Mouse (Mus musculus): ENCODE measurements at regions not wholly inside any gene's neighbourhood (a gene's known extent, or its start where the extent isn't known, plus 50 kb on each side); places are given as distances from the start of the nearest gene placed in this dataset.

DNA sequence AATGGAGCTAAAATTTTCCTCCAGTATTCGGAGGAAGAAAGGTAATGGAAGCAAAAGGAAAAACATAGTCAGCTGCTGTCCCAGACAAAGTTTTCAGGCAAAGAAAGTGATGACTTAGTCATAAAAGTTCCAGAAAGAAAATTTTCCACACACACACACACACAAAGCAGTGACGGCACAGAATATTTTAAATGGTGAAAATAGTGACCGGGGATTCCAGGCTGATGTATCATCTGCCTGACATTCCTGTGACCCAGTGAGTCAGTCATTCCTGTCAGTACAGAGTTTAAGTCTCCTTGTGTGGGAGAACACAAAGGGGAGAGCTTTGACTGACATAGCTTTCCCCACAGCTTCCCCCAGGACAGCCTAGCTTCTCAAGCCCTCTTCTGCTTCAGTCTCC is 107.9 kb downstream of the Atp6ap1l start:
- no peak overlapping the region for H3K9ac ChIP-seq (replicated peaks; ENCODE audit: low read length)
- H3K27me3 ChIP-seq (ENCODE audit: control insufficient read depth, insufficient read depth, low read length), result no peaks in the 10 kb centered on the region
- H3K36me3 ChIP-seq (ENCODE audit: control insufficient read depth, insufficient read depth, low read length), result no peaks in the 10 kb centered on the region
- no peak for ATAC-seq (ENCODE audit: low FRiP score, low TSS enrichment)
- no peak overlapping the region for H3K4me2 ChIP-seq (ENCODE audit: low read length)
- DNase-seq, result no peak
- no peak overlapping the region for H3K4me3 ChIP-seq (replicated peaks; ENCODE audit: low read depth, low read length)
- WGBS, result 79% methylated on average over 3 of the region's 3 CpGs
- no peak overlapping the region for H3K27ac ChIP-seq (replicated peaks; ENCODE audit: low read depth, low read length)
- no peaks in the 10 kb centered on the region for H3K9me3 ChIP-seq (ENCODE audit: control insufficient read depth, low read length)
- no peaks in the 10 kb centered on the region for H3K4me1 ChIP-seq (ENCODE audit: control insufficient read depth, insufficient read depth, low read length)

DNA sequence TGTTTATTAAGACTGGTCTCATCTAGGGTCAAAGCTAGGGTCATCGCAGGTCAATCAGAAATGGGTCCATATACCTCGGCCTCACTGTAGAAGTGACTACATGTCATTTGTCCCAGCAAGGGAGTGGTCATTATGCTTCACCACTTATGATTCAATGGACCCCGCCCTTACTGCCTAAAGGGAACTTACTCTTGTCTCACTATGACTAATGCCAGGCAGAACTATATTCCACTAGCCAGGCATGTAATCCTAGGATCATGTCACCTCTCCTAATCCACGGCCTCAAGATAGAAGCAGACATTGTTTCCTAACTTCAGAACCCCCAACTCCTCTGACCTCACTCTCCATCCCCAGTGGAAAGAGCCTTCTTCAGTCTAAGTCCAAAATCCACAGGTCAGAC is 108.3 kb downstream of the Atp6ap1l start:
- Histone ChIP-seq H3K9ac (replicated peaks; ENCODE audit: low read length) (no peak overlapping the region), H3K4me3 (replicated peaks; ENCODE audit: low read depth, low read length) (no peak overlapping the region), H3K4me1 (ENCODE audit: control insufficient read depth, insufficient read depth, low read length) (no peaks in the 10 kb centered on the region), H3K36me3 (ENCODE audit: control insufficient read depth, insufficient read depth, low read length) (no peaks in the 10 kb centered on the region), H3K4me2 (ENCODE audit: low read length) (no peak overlapping the region), H3K27me3 (ENCODE audit: control insufficient read depth, insufficient read depth, low read length) (no peaks in the 10 kb centered on the region), H3K9me3 (ENCODE audit: control insufficient read depth, low read length) (no peaks in the 10 kb centered on the region), H3K27ac (replicated peaks; ENCODE audit: low read depth, low read length) (no peak overlapping the region)
- DNase-seq, result no peak
- ATAC-seq (ENCODE audit: low FRiP score, low TSS enrichment), result no peak
- WGBS, result 91% methylated on average over 4 of the region's 4 CpGs

DNA sequence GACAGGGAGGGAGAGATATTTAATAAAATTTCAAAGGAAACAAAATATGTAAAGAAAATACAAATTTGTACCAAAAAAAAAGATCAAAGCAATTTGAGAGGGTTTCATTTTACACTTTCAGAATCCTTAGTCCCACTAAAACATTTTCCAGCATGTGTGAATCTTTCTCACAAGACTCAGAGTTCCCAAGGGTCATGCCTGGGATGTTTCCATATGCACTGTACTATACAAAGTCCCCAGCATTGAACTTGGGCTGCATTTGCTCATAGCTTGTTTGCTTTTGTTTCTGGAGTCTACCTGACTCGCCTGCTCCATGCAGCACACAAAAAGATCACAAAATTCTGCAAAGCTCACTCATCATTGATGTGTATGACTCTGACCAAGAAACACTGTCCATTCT is 122.7 kb downstream of the Atp6ap1l start:
- no peak for DNase-seq
- 89% methylated on average over 1 of the region's 1 CpGs for WGBS

DNA sequence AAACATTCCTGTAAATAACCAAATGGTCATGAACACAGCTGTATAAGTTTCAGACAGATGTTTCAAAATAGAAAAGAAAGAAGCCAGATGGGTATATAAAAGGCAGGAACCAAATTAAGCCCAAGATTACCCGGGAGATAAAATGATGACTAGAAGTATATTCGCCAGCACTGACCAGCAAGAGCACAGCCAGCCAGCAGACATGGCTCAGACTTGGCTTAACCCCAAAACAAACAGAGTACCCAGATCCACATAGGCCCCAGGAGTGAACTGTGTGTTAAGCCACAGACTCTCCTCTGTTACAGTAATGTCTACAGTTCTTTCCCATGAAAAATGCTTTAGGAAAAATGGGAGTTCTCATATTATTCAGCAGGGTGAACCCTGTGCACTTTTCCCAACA is 123.2 kb downstream of the Atp6ap1l start:
- no peak overlapping the region for H3K4me2 ChIP-seq (ENCODE audit: low read length)
- no peaks in the 10 kb centered on the region for H3K27me3 ChIP-seq (ENCODE audit: control insufficient read depth, insufficient read depth, low read length)
- ATAC-seq (ENCODE audit: low FRiP score, low TSS enrichment) (no peak), DNase-seq (peak; percentile 9)
- no peaks in the 10 kb centered on the region for H3K36me3 ChIP-seq (ENCODE audit: control insufficient read depth, insufficient read depth, low read length)
- H3K4me1 ChIP-seq (ENCODE audit: control insufficient read depth, insufficient read depth, low read length), result no peaks in the 10 kb centered on the region
- no peak overlapping the region for H3K4me3 ChIP-seq (replicated peaks; ENCODE audit: low read depth, low read length)
- 91% methylated on average over 2 of the region's 2 CpGs for WGBS
- no peak overlapping the region for H3K9ac ChIP-seq (replicated peaks; ENCODE audit: low read length)
- H3K27ac ChIP-seq (replicated peaks; ENCODE audit: low read depth, low read length), result no peak overlapping the region
- no peaks in the 10 kb centered on the region for H3K9me3 ChIP-seq (ENCODE audit: control insufficient read depth, low read length)

More for the DNA sequence above, 122.7 kb downstream of the Atp6ap1l start:
- H3K27ac ChIP-seq (replicated peaks; ENCODE audit: low read depth, low read length), result no peak overlapping the region
- no peak overlapping the region for H3K4me2 ChIP-seq (ENCODE audit: low read length)
- no peak overlapping the region for H3K4me3 ChIP-seq (replicated peaks; ENCODE audit: low read depth, low read length)
- H3K4me1 ChIP-seq (ENCODE audit: control insufficient read depth, insufficient read depth, low read length), result no peaks in the 10 kb centered on the region
- H3K9ac ChIP-seq (replicated peaks; ENCODE audit: low read length), result no peak overlapping the region
- H3K36me3 ChIP-seq (ENCODE audit: control insufficient read depth, insufficient read depth, low read length), result no peaks in the 10 kb centered on the region
- H3K27me3 ChIP-seq (ENCODE audit: control insufficient read depth, insufficient read depth, low read length), result no peaks in the 10 kb centered on the region
- H3K9me3 ChIP-seq (ENCODE audit: control insufficient read depth, low read length), result no peaks in the 10 kb centered on the region
- no peak for ATAC-seq (ENCODE audit: low FRiP score, low TSS enrichment)

DNA sequence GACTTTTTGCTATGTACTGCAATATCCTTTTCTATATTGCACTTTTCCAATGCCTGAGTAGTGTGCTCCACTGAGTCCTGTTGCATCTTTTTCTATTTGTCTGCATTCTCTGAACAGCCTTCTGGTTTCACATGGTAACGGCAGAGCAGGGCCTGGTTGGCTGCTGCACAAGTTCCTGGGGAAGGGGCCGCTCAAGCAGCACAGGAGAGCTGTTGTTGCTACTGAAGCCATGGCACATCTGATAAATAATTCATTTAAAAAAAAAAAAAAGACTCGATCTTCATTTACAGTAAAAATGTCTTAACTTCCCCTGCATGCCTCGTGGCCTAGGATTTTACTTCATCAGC is 127.2 kb downstream of the Atp6ap1l start:
- Histone ChIP-seq H3K4me2 (ENCODE audit: low read length) (no peak overlapping the region), H3K27me3 (ENCODE audit: control insufficient read depth, insufficient read depth, low read length) (no peaks in the 10 kb centered on the region), H3K36me3 (ENCODE audit: control insufficient read depth, insufficient read depth, low read length) (no peaks in the 10 kb centered on the region), H3K27ac (replicated peaks; ENCODE audit: low read depth, low read length) (no peak overlapping the region), H3K9ac (replicated peaks; ENCODE audit: low read length) (no peak overlapping the region), H3K9me3 (ENCODE audit: control insufficient read depth, low read length) (no peaks in the 10 kb centered on the region), H3K4me1 (ENCODE audit: control insufficient read depth, insufficient read depth, low read length) (no peaks in the 10 kb centered on the region), H3K4me3 (replicated peaks; ENCODE audit: low read depth, low read length) (no peak overlapping the region)
- ATAC-seq (ENCODE audit: low FRiP score, low TSS enrichment) (peak; percentile 49; the same call in 1 of the 2 replicates), DNase-seq (peak; percentile 31)
- 54% methylated on average over 4 of the region's 4 CpGs for WGBS

DNA sequence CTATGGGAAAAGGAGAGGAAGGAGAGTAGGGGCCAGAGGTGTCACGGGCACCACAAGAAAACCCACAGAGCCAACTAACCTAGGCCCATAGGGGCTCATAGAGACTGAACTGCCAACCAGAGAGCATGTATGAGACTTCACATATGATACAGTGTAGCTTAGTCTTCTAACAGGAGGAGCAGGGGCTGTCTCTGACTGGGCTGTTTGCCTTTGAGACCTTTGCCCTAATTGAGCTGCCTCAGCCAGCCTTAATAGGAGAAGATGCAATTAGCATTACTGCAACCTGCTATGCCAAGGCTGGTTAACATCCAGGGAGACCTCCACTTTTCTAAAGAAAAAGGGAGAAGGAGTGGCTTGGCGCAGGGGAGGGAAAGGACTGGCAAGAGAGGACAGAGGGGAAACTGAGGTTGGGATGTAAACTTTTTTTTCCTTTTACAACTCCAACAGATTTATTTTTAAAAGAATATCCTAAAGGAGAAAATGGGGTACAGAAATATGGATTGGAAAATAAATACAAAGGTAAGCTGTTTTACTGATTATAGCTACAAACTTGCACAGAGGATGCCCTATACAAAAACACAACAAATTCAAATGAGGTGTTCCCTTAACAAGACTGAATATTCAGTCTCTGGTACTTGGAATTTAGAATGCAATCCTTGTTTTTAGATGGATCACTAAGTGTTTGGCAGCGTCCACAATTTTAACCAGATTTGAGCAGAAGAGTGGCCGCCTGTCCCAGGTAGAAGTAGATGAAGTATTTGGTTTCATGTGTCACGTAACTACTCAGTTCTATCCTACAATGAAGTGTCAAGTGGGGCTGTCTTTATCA is 127.8 kb downstream of the Atp6ap1l start:
- no peak overlapping the region for H3K9ac ChIP-seq (replicated peaks; ENCODE audit: low read length)
- no peaks in the 10 kb centered on the region for H3K9me3 ChIP-seq (ENCODE audit: control insufficient read depth, low read length)
- peak; percentile 4; the same call in 1 of the 2 replicates for ATAC-seq (ENCODE audit: low FRiP score, low TSS enrichment)
- H3K4me2 ChIP-seq (ENCODE audit: low read length), result no peak overlapping the region
- no peaks in the 10 kb centered on the region for H3K36me3 ChIP-seq (ENCODE audit: control insufficient read depth, insufficient read depth, low read length)
- no peak overlapping the region for H3K27ac ChIP-seq (replicated peaks; ENCODE audit: low read depth, low read length)
- no peaks in the 10 kb centered on the region for H3K4me1 ChIP-seq (ENCODE audit: control insufficient read depth, insufficient read depth, low read length)
- no peaks in the 10 kb centered on the region for H3K27me3 ChIP-seq (ENCODE audit: control insufficient read depth, insufficient read depth, low read length)
- no peak for DNase-seq
- WGBS, result 89% methylated on average over 5 of the region's 5 CpGs
- no peak overlapping the region for H3K4me3 ChIP-seq (replicated peaks; ENCODE audit: low read depth, low read length)

DNA sequence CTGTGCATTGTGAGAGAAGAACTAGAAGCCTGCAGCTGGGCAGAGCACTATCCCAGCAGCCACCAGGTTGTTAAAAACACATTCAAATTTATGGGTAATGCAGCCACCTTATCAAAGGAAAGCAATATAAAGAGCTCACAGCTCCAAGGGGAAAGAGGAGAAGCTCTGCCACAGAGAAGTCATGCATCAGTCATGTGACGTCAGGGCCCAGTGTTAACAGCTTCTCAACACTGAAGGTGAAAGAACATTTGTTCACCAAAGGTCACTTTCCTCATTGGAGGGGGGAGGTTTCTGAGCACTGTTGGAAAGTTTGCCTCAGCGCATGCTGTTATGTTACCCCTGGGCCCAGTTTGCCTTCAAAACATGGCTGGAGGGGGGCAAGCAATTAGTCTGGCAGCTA is 143.0 kb downstream of the Atp6ap1l start:
- Histone ChIP-seq H3K9me3 (ENCODE audit: control insufficient read depth, low read length) (no peaks in the 10 kb centered on the region), H3K27me3 (ENCODE audit: control insufficient read depth, insufficient read depth, low read length) (no peaks in the 10 kb centered on the region), H3K36me3 (ENCODE audit: control insufficient read depth, insufficient read depth, low read length) (no peaks in the 10 kb centered on the region), H3K27ac (replicated peaks; ENCODE audit: low read depth, low read length) (no peak overlapping the region), H3K4me2 (ENCODE audit: low read length) (no peak overlapping the region), H3K4me3 (replicated peaks; ENCODE audit: low read depth, low read length) (no peak overlapping the region), H3K9ac (replicated peaks; ENCODE audit: low read length) (no peak overlapping the region), H3K4me1 (ENCODE audit: control insufficient read depth, insufficient read depth, low read length) (no peaks in the 10 kb centered on the region)
- ATAC-seq (ENCODE audit: low FRiP score, low TSS enrichment), result no peak
- 89% methylated on average over 2 of the region's 2 CpGs for WGBS
- no peak for DNase-seq

DNA sequence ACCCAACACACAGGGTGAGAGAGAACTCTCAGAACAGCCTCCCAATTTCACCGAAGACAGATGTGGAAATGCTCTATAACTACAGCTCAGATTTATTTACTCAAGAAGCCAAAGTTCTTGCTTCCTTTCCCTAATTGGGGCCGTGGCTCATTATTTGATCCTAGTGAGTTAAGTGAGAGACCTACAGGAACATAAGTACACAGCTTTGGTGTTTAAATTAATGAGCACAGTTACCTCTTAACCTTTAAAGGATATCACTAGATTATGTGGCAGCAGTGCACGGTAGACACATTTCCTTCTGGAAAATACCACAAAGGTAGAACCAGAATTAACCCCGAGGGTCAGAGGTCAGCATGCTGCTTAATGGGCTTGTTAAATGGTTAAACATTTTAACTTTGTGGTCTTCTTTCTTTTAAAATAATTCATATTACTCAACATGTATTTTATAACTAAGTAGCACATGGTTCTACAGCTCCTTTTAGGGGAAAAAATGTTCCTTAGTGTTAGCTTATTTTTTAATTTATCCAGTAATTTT is 144.6 kb downstream of the Atp6ap1l start:
- Histone ChIP-seq H3K4me2 (ENCODE audit: low read length) (no peak overlapping the region), H3K4me1 (ENCODE audit: control insufficient read depth, insufficient read depth, low read length) (no peaks in the 10 kb centered on the region), H3K27ac (replicated peaks; ENCODE audit: low read depth, low read length) (no peak overlapping the region), H3K9me3 (ENCODE audit: control insufficient read depth, low read length) (no peaks in the 10 kb centered on the region), H3K27me3 (ENCODE audit: control insufficient read depth, insufficient read depth, low read length) (no peaks in the 10 kb centered on the region), H3K36me3 (ENCODE audit: control insufficient read depth, insufficient read depth, low read length) (no peaks in the 10 kb centered on the region), H3K9ac (replicated peaks; ENCODE audit: low read length) (no peak overlapping the region), H3K4me3 (replicated peaks; ENCODE audit: low read depth, low read length) (no peak overlapping the region)
- ATAC-seq (ENCODE audit: low FRiP score, low TSS enrichment), result no peak
- 87% methylated on average over 4 of the region's 4 CpGs for WGBS
- no peak for DNase-seq

DNA sequence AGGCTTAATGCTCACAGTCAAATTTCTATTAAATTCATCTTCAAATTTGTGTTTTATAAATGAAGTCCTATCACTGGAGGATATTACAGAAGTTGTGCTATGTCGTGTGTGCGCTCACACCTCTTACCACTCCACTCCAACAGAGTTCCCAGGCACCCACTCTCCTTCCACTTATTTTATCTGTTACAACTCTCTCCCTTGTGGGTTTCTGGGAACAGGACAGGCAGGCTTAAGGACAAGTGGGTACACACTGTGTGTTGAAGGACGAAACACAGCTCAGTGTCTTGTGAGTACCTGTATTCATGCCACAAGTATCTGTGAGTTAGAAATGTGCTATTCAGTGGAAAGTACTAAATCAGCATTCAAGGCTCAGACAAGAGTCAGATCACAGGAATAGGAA is 150.7 kb downstream of the Atp6ap1l start:
- Histone ChIP-seq H3K9me3 (ENCODE audit: control insufficient read depth, low read length) (no peaks in the 10 kb centered on the region), H3K9ac (replicated peaks; ENCODE audit: low read length) (no peak overlapping the region), H3K4me2 (ENCODE audit: low read length) (no peak overlapping the region), H3K27ac (replicated peaks; ENCODE audit: low read depth, low read length) (no peak overlapping the region), H3K4me1 (ENCODE audit: control insufficient read depth, insufficient read depth, low read length) (no peaks in the 10 kb centered on the region), H3K27me3 (ENCODE audit: control insufficient read depth, insufficient read depth, low read length) (no peaks in the 10 kb centered on the region), H3K4me3 (replicated peaks; ENCODE audit: low read depth, low read length) (no peak overlapping the region), H3K36me3 (ENCODE audit: control insufficient read depth, insufficient read depth, low read length) (no peaks in the 10 kb centered on the region)
- no peak for DNase-seq
- no peak for ATAC-seq (ENCODE audit: low FRiP score, low TSS enrichment)
- 89% methylated on average over 3 of the region's 3 CpGs for WGBS
